In the genomic region with DNA sequence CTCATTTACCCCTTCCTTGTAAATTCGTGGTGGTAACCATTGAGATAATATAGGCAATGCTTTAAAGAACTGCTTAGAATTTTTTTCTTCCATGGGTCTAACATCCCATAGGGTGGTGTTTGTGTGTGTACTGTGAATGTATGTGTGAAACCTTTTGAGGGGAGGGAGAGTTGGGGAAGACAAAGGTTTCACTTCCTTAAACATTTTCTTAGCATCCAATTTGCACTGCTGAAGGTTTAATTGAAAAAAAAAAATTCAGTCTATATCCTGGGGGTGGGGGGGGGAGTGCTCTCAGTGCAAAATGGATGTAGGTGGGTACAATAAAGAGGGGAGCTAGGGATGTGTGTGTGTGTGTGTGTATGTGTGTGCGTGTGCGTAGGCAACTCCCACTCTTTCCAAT, we compare ENCODE assay signal across 8 mouse cellular contexts. TPM values are rescaled to one million over a fixed set of nuclear protein-coding genes. Genes with fewer than 3 reads are reported as not detected.
DNase-seq lines count a peak whose midpoint lies in the region; ATAC-seq and TF ChIP-seq lines count a peak whose summit lies in the region.

No protein-coding gene starts in this region.

- no peaks in the 10 kb centered on the region for H3K36me3 ChIP-seq in kidney, postnatal 0 days (ENCODE audit: insufficient read depth, low read length)
- 0 out of 2 replicates have a peak, but pooled peaks cover 4% of the 10 kb centered on the region for H3K36me3 ChIP-seq in embryonic facial prominence, embryonic 13.5 days
- no peaks in the 10 kb centered on the region for H3K36me3 ChIP-seq in intestine, embryonic 15.5 days
- no peaks in the 10 kb centered on the region for H3K36me3 ChIP-seq in neural tube, embryonic 12.5 days

- no peak overlapping the region for H3K4me3 ChIP-seq in kidney, postnatal 0 days (replicated peaks; ENCODE audit: low read depth, low read length)
- H3K4me3 ChIP-seq in embryonic facial prominence, embryonic 13.5 days = peak overlapping the region; percentile 98
- peak overlapping the region; percentile 95 for H3K4me3 ChIP-seq in intestine, embryonic 15.5 days (replicated peaks)
- H3K4me3 ChIP-seq in neural tube, embryonic 12.5 days = peak overlapping the region; percentile 97

- H3K27ac ChIP-seq in kidney, postnatal 0 days = no peak overlapping the region
- peak overlapping the region; percentile 98 for H3K27ac ChIP-seq in embryonic facial prominence, embryonic 13.5 days
- peak overlapping the region; percentile 98 for H3K27ac ChIP-seq in intestine, embryonic 15.5 days
- H3K27ac ChIP-seq in neural tube, embryonic 12.5 days = peak overlapping the region; percentile 92; the same call in 1 of the 2 replicates

- DNase-seq in kidney, postnatal 0 days (ENCODE audit: low spot score) = no peak
- DNase-seq in kidney, postnatal 36 days = no peak
- no peak for DNase-seq in left cerebral cortex, adult 18-20 months (ENCODE audit: low spot score in 2 of 2)
- no peak for DNase-seq in adrenal gland, postnatal 10 days
- DNase-seq in frontal cortex, adult 2 months (ENCODE audit: extremely low spot score in 1 of 2, low spot score in 1 of 2) = no peak

- H3K27me3 ChIP-seq in kidney, postnatal 0 days (ENCODE audit: insufficient read depth, low read length) = no peaks in the 10 kb centered on the region
- H3K27me3 ChIP-seq in embryonic facial prominence, embryonic 13.5 days = no peaks in the 10 kb centered on the region
- no peaks in the 10 kb centered on the region for H3K27me3 ChIP-seq in intestine, embryonic 15.5 days (replicated peaks)
- no peaks in the 10 kb centered on the region for H3K27me3 ChIP-seq in neural tube, embryonic 12.5 days (replicated peaks)

- no peak overlapping the region for H3K9ac ChIP-seq in kidney, postnatal 0 days (ENCODE audit: low read depth, low read length)
- H3K9ac ChIP-seq in embryonic facial prominence, embryonic 13.5 days = peak overlapping the region; percentile 99
- peak overlapping the region; percentile 93 for H3K9ac ChIP-seq in intestine, embryonic 15.5 days
- H3K9ac ChIP-seq in neural tube, embryonic 12.5 days = 0 out of 2 replicates have a peak overlapping the region, but pooled peaks have one; percentile 26

- TF ChIP-seq CTCF in kidney, postnatal 0 days (IDR thresholded peaks at IDR 0.05; ENCODE audit: low read depth) = no peak

- ATAC-seq in kidney, postnatal 0 days (replicated peaks; ENCODE audit: low FRiP score, low read depth) = no peak; the same call in 1 of the 2 replicates
- ATAC-seq in embryonic facial prominence, embryonic 13.5 days (ENCODE audit: insufficient number of reproducible peaks, insufficient read depth, low FRiP score, low TSS enrichment, low read depth) = no peak
- ATAC-seq in intestine, embryonic 15.5 days = no peak
- ATAC-seq in neural tube, embryonic 12.5 days (ENCODE audit: low FRiP score, low read depth) = no peak; the same call in 1 of the 2 replicates

- H3K9me3 ChIP-seq in kidney, postnatal 0 days (replicated peaks; ENCODE audit: low read length) = no peaks in the 10 kb centered on the region
- H3K9me3 ChIP-seq in embryonic facial prominence, embryonic 13.5 days = no peaks in the 10 kb centered on the region
- H3K9me3 ChIP-seq in intestine, embryonic 15.5 days = no peaks in the 10 kb centered on the region
- H3K9me3 ChIP-seq in neural tube, embryonic 12.5 days = no peaks in the 10 kb centered on the region

- H3K4me1 ChIP-seq in kidney, postnatal 0 days (replicated peaks; ENCODE audit: insufficient read depth, low read length) = peaks cover 32% of the 10 kb centered on the region
- H3K4me1 ChIP-seq in embryonic facial prominence, embryonic 13.5 days = peaks cover 51% of the 10 kb centered on the region
- H3K4me1 ChIP-seq in intestine, embryonic 15.5 days (replicated peaks) = peaks cover 57% of the 10 kb centered on the region
- H3K4me1 ChIP-seq in neural tube, embryonic 12.5 days = peaks cover 61% of the 10 kb centered on the region

- 7% methylated on average over 3 of the region's 3 CpGs for WGBS in kidney, postnatal 0 days
- 8% methylated on average over 3 of the region's 3 CpGs for WGBS in embryonic facial prominence, embryonic 13.5 days
- 12% methylated on average over 3 of the region's 3 CpGs for WGBS in intestine, embryonic 15.5 days
- WGBS in neural tube, embryonic 12.5 days = 12% methylated on average over 3 of the region's 3 CpGs

- peak overlapping the region; percentile 77 for H3K4me2 ChIP-seq in kidney, postnatal 0 days (ENCODE audit: low read length)
- H3K4me2 ChIP-seq in embryonic facial prominence, embryonic 13.5 days = peak overlapping the region; percentile 89
- peak overlapping the region; percentile 86 for H3K4me2 ChIP-seq in intestine, embryonic 15.5 days (replicated peaks)
- H3K4me2 ChIP-seq in neural tube, embryonic 12.5 days (replicated peaks) = peak overlapping the region; percentile 94

RNA-seq across cellular contexts. Expression of gene Bcl9l, which starts 0.5 kb away (rescaled TPM):
- 8.7 and 9.1 TPM in 2 replicates for polyA plus RNA-seq in kidney, postnatal 0 days (2015; fragmentation: Nextera tagmentation; extraction: Ambion mirVana)
- 18.2 and 19.3 TPM in 2 replicates for polyA plus RNA-seq in embryonic facial prominence, embryonic 13.5 days (2015; fragmentation: Nextera tagmentation; extraction: Ambion mirVana)
- 7.5 and 7.8 TPM in 2 replicates for polyA plus RNA-seq in intestine, embryonic 15.5 days (2015; fragmentation: Nextera tagmentation; extraction: Ambion mirVana)
- 9.3 and 10.9 TPM in 2 replicates for polyA plus RNA-seq in neural tube, embryonic 12.5 days (2016; fragmentation: Nextera tagmentation; extraction: Ambion mirVana)
- total RNA-seq in left cerebral cortex, adult 18-20 months (2021) = 10 to 100 TPM; 59.1 to 62.5 TPM
- 10 to 100 TPM; 64.6 to 72.6 TPM for total RNA-seq in adrenal gland, postnatal 10 days (2021)
- 20.1 and 21.7 TPM in 2 replicates for polyA plus RNA-seq in frontal cortex, adult 2 months (2012; rRNA removed)

RNA-seq across cellular contexts. Expression of gene Upk2, which starts 27.3 kb away (rescaled TPM):
- 19.9 and 27.8 TPM in 2 replicates for polyA plus RNA-seq in kidney, postnatal 0 days (2015; fragmentation: Nextera tagmentation; extraction: Ambion mirVana)
- polyA plus RNA-seq in embryonic facial prominence, embryonic 13.5 days (2015; fragmentation: Nextera tagmentation; extraction: Ambion mirVana) = 2.8 and 2.9 TPM in 2 replicates
- 1.2 TPM in 2 replicates for polyA plus RNA-seq in intestine, embryonic 15.5 days (2015; fragmentation: Nextera tagmentation; extraction: Ambion mirVana)
- polyA plus RNA-seq in neural tube, embryonic 12.5 days (2016; fragmentation: Nextera tagmentation; extraction: Ambion mirVana) = 0.35 TPM in 1 of 2 replicates, not detected in the other
- not detected for total RNA-seq in left cerebral cortex, adult 18-20 months (2021)
- not detected for total RNA-seq in adrenal gland, postnatal 10 days (2021)
- 0.19 TPM in 1 of 2 replicates, not detected in the other for polyA plus RNA-seq in frontal cortex, adult 2 months (2012; rRNA removed)

RNA-seq across cellular contexts. Expression of gene Foxr1, which starts 41.2 kb away (rescaled TPM):
- polyA plus RNA-seq in kidney, postnatal 0 days (2015; fragmentation: Nextera tagmentation; extraction: Ambion mirVana) = not detected in 2 replicates
- polyA plus RNA-seq in embryonic facial prominence, embryonic 13.5 days (2015; fragmentation: Nextera tagmentation; extraction: Ambion mirVana) = not detected in 2 replicates
- not detected in 2 replicates for polyA plus RNA-seq in intestine, embryonic 15.5 days (2015; fragmentation: Nextera tagmentation; extraction: Ambion mirVana)
- not detected in 2 replicates for polyA plus RNA-seq in neural tube, embryonic 12.5 days (2016; fragmentation: Nextera tagmentation; extraction: Ambion mirVana)
- not detected for total RNA-seq in left cerebral cortex, adult 18-20 months (2021)
- not detected for total RNA-seq in adrenal gland, postnatal 10 days (2021)
- not detected in 2 replicates for polyA plus RNA-seq in frontal cortex, adult 2 months (2012; rRNA removed)
